Mouse (Mus musculus) liver, postnatal 0 days (tissue): ENCODE results near the gene Gpc6. TPM values are rescaled to one million over a fixed set of nuclear protein-coding genes. Genes with fewer than 3 reads are reported as not detected.

ENCODE experiments used
- ATAC-seq: fragments of 200-750 bp; cut with Nextera tagmentation; 2 replicates; pipeline ENCODE4 v1.8.0; 2017; ENCODE audit warnings: mild to moderate bottlenecking, moderate library complexity
- DNase-seq: peaks from one replicate; pipeline ENCODE4 v3.0.0-alpha.2; 2016
- H3K27ac ChIP-seq: fragments of 300-500 bp; sonication (generic); 2 replicates; pipeline ENCODE4 v1.5.1; 2014; ENCODE audit warnings: antibody characterized with exemption, moderate library complexity, mild to moderate bottlenecking, low read depth
- H3K27me3 ChIP-seq: fragments of 300-500 bp; sonication (generic); 2 replicates; pipeline ENCODE4 v1.6.1; 2014; ENCODE audit warnings: low read length, control low read depth, mixed read lengths; ENCODE audit not compliant: insufficient read depth
- H3K36me3 ChIP-seq: fragments of 300-500 bp; sonication (generic); replicated peaks from 2 replicates; pipeline ENCODE4 v1.6.1; 2014; ENCODE audit warnings: mild to moderate bottlenecking, control low read depth, low read length, moderate library complexity, mixed read lengths; ENCODE audit not compliant: insufficient read depth
- H3K4me1 ChIP-seq: fragments of 300-500 bp; sonication (generic); 2 replicates; pipeline ENCODE4 v1.6.1; 2014; ENCODE audit warnings: antibody characterized with exemption, mild to moderate bottlenecking, control low read depth; ENCODE audit not compliant: insufficient read depth
- H3K4me2 ChIP-seq: fragments of 300-500 bp; sonication (generic); 2 replicates; pipeline ENCODE4 v1.6.1; 2014; ENCODE audit warnings: low read depth, mild to moderate bottlenecking, low read length, moderate library complexity, mixed read lengths
- H3K4me3 ChIP-seq: fragments of 300-500 bp; sonication (generic); 2 replicates; pipeline ENCODE4 v1.5.1; 2014; ENCODE audit warnings: low read depth, low read length
- H3K9ac ChIP-seq: fragments of 300-500 bp; sonication (generic); replicated peaks from 2 replicates; pipeline ENCODE4 v1.6.1; 2014; ENCODE audit warnings: mild to moderate bottlenecking, moderate library complexity
- H3K9me3 ChIP-seq: fragments of 300-500 bp; sonication (generic); 2 replicates; pipeline ENCODE4 v1.6.1; 2016; ENCODE audit warnings: mild to moderate bottlenecking, control low read depth, low read length, mixed read lengths
- CTCF ChIP-seq: sonication (generic); IDR thresholded peaks from 2 replicates; pipeline ENCODE4 v1.5.1; 2016; ENCODE audit warnings: antibody characterized with exemption, low read depth
- EP300 ChIP-seq: IDR thresholded peaks from 2 replicates; pipeline ENCODE4 v1.6.1; 2016; ENCODE audit warnings: antibody characterized with exemption, low read depth, mild to moderate bottlenecking
- WGBS: fragments of 180-500 bp; shearing (Covaris S2); extraction: QIAGEN DNeasy Blood & Tissue Kit; methylation state at CpG from one replicate; pipeline ENCODE4 v1.1.7; 2014; ENCODE audit not compliant: insufficient replicate concordance; 5-methylcytosine and 5-hydroxymethylcytosine counted together
- polyA plus RNA-seq: library from polyadenylated mRNA; unstranded; fragments of >200 nt; fragmentation: Nextera tagmentation; extraction: Ambion mirVana; gene quantifications from 2 replicates; pipeline ENCODE4 v1.2.1, GENCODE M21; 2015

Gpc6 gene
- polyA plus RNA-seq, 1 experiment from 2014 or later, result 4.8 TPM

- DNase-seq (no peak), ATAC-seq (no peak)
- Histone ChIP-seq H3K36me3 (no peaks in the 10 kb centered on the region), H3K27me3 (no peaks in the 10 kb centered on the region), H3K9ac (no peak overlapping the region), H3K4me1 (no peaks in the 10 kb centered on the region), H3K9me3 (no peaks in the 10 kb centered on the region), H3K4me2 (no peak overlapping the region), H3K27ac (no peak overlapping the region), H3K4me3 (no peak overlapping the region)
- TF ChIP-seq CTCF (no peak), EP300 (no peak)
- 80% methylated on average over 4 of the region's 4 CpGs for WGBS
These were observed 916.1 kb downstream of the Gpc6 start for GRCm38 (mm10) chr14:117841211-117841610.

GRCm38 (mm10) chr14:117841797-117842553 is 916.9 kb downstream of the Gpc6 start:
- ATAC-seq (no peak), DNase-seq (no peak)
- TF ChIP-seq EP300, result no peak
- no peak for TF ChIP-seq CTCF
- H3K36me3 ChIP-seq, result no peaks in the 10 kb centered on the region
- no peak overlapping the region for H3K27ac ChIP-seq
- WGBS, result 53% methylated on average over 14 of the region's 14 CpGs
- H3K27me3 ChIP-seq, result no peaks in the 10 kb centered on the region
- no peak overlapping the region for H3K4me2 ChIP-seq
- no peak overlapping the region for H3K9ac ChIP-seq
- no peak overlapping the region for H3K4me3 ChIP-seq
- no peaks in the 10 kb centered on the region for H3K9me3 ChIP-seq
- H3K4me1 ChIP-seq, result no peaks in the 10 kb centered on the region

GRCm38 (mm10) chr14:117849591-117850505 is 924.7 kb downstream of the Gpc6 start:
- no peak overlapping the region for H3K9ac ChIP-seq
- ATAC-seq (no peak), DNase-seq (no peak)
- H3K9me3 ChIP-seq, result no peaks in the 10 kb centered on the region
- TF ChIP-seq CTCF, result no peak
- no peak for TF ChIP-seq EP300
- no peaks in the 10 kb centered on the region for H3K27me3 ChIP-seq
- H3K27ac ChIP-seq, result no peak overlapping the region
- no peak overlapping the region for H3K4me3 ChIP-seq
- no peak overlapping the region for H3K4me2 ChIP-seq
- no peaks in the 10 kb centered on the region for H3K4me1 ChIP-seq
- H3K36me3 ChIP-seq, result no peaks in the 10 kb centered on the region
- WGBS, result 63% methylated on average over 11 of the region's 11 CpGs

GRCm38 (mm10) chr14:117852266-117852665 is 927.2 kb downstream of the Gpc6 start:
- TF ChIP-seq CTCF, result no peak
- TF ChIP-seq EP300, result no peak
- Histone ChIP-seq H3K4me1 (no peaks in the 10 kb centered on the region), H3K4me3 (no peak overlapping the region), H3K36me3 (no peaks in the 10 kb centered on the region), H3K27me3 (no peaks in the 10 kb centered on the region), H3K27ac (no peak overlapping the region), H3K9me3 (no peaks in the 10 kb centered on the region), H3K9ac (no peak overlapping the region), H3K4me2 (no peak overlapping the region)
- 89% methylated on average over 3 of the region's 3 CpGs for WGBS
- ATAC-seq (no peak), DNase-seq (no peak)

GRCm38 (mm10) chr14:117852842-117853241 is 927.7 kb downstream of the Gpc6 start:
- TF ChIP-seq EP300 (no peak), CTCF (no peak)

GRCm38 (mm10) chr14:117854498-117854897 is 929.4 kb downstream of the Gpc6 start:
- no peak for TF ChIP-seq CTCF
- TF ChIP-seq EP300, result no peak
- Histone ChIP-seq H3K4me1 (no peaks in the 10 kb centered on the region), H3K4me2 (no peak overlapping the region), H3K27ac (no peak overlapping the region), H3K27me3 (no peaks in the 10 kb centered on the region), H3K4me3 (no peak overlapping the region), H3K9me3 (no peaks in the 10 kb centered on the region), H3K9ac (no peak overlapping the region), H3K36me3 (no peaks in the 10 kb centered on the region)
- no peak for ATAC-seq
- no peak for DNase-seq
- WGBS, result 83% methylated on average over 5 of the region's 5 CpGs

More at GRCm38 (mm10) chr14:117852842-117853241, 927.7 kb downstream of the Gpc6 start:
- H3K4me3 ChIP-seq, result no peak overlapping the region
- no peak overlapping the region for H3K9ac ChIP-seq
- DNase-seq (no peak), ATAC-seq (no peak)
- H3K27me3 ChIP-seq, result no peaks in the 10 kb centered on the region
- no peaks in the 10 kb centered on the region for H3K36me3 ChIP-seq
- no peaks in the 10 kb centered on the region for H3K4me1 ChIP-seq
- H3K27ac ChIP-seq, result no peak overlapping the region
- no peak overlapping the region for H3K4me2 ChIP-seq
- no peaks in the 10 kb centered on the region for H3K9me3 ChIP-seq
- WGBS, result 70% methylated on average over 2 of the region's 2 CpGs
